11 mouse cellular contexts compared by ENCODE assay signal in the genomic region with DNA sequence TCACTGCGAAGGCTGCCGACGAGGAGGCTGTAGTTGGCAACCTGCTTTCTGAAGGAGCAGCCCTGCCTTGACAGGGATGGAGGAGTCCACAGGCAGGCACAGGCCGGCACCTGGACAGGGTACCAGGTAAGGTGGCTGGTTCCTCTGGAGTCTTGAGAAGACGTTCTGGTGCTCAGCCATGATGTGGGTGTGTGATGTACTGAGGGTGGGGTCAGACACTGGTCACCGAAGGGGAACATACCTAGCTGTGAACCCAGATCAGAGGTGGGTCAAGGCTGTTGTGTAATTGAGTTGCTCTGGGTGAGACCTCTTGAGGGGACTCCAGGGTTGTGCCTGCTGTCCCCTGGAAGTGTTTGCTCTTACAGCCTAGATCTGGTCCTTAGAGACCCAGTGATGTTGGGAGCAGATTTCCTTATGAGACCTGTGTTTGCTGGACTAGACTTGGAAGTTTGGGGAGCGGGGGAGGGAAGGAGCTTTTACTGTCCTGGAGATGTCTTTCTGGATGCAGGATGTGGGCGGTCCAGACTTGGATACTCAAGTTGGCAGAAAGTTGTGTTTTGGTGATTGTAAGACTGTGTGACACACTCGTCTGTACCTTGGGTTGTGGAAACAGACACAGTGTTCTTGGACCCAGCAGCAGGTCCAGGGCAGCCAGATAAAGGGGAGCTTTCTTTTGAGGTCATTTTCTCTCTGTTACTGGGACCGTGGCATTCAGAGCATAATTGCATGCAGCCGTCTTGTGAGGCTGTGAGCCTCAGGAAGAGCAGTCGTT.
DNase-seq lines count a peak whose midpoint lies in the region; ATAC-seq and TF ChIP-seq lines count a peak whose summit lies in the region.
"Had no signal": no experiment of that assay in that cellular context is flagged by ENCODE, and none has a peak within 500 bp of the region (broad histone marks: within the 10 kb centered on the region; RNA-seq: fewer than 3 reads in every experiment).

No protein-coding gene starts in this region.

- no peak for TF ChIP-seq EP300 in heart, adult 2 months (IDR thresholded peaks at IDR 0.05; ENCODE audit: insufficient read depth, low read depth, low read length)

- H3K9me3 ChIP-seq in heart, embryonic 11.5 days (replicated peaks; ENCODE audit: control insufficient read depth, low read length), result no peaks in the 10 kb centered on the region
- no peaks in the 10 kb centered on the region for H3K9me3 ChIP-seq in forebrain, embryonic 11.5 days (ENCODE audit: control insufficient read depth, low read length)
- no peaks in the 10 kb centered on the region for H3K9me3 ChIP-seq in hindbrain, embryonic 14.5 days (ENCODE audit: control insufficient read depth, low read length)
- no peaks in the 10 kb centered on the region for H3K9me3 ChIP-seq in midbrain, embryonic 16.5 days (replicated peaks; ENCODE audit: control insufficient read depth, low read length, poor library complexity, severe bottlenecking)
- no peaks in the 10 kb centered on the region for H3K9me3 ChIP-seq in kidney, embryonic 15.5 days (replicated peaks)

- H3K4me3 ChIP-seq in heart, adult 2 months, result no peak overlapping the region
- no peak overlapping the region for H3K4me3 ChIP-seq in heart, embryonic 11.5 days (ENCODE audit: low read depth, low read length)
- no peak overlapping the region for H3K4me3 ChIP-seq in forebrain, embryonic 11.5 days (ENCODE audit: low read depth, low read length)
- 0 out of 2 replicates have a peak overlapping the region, but pooled peaks have one; percentile 13 for H3K4me3 ChIP-seq in hindbrain, embryonic 14.5 days (replicated peaks; ENCODE audit: low read length)
- H3K4me3 ChIP-seq in midbrain, embryonic 16.5 days (ENCODE audit: low read depth, low read length), result no peak overlapping the region; the same call in 1 of the 2 replicates
- no peak overlapping the region for H3K4me3 ChIP-seq in kidney, embryonic 15.5 days (replicated peaks)

- H3K27me3 ChIP-seq in heart, adult 2 months (ENCODE audit: control insufficient read depth, insufficient read depth, low read length), result no peaks in the 10 kb centered on the region
- 0 out of 2 replicates have a peak, but pooled peaks cover 3% of the 10 kb centered on the region for H3K27me3 ChIP-seq in heart, embryonic 11.5 days (ENCODE audit: control insufficient read depth, insufficient read depth, low read length)
- H3K27me3 ChIP-seq in forebrain, embryonic 11.5 days (ENCODE audit: control insufficient read depth, insufficient read depth, low read length), result no peaks in the 10 kb centered on the region; the same call in 1 of the 2 replicates
- H3K27me3 ChIP-seq in hindbrain, embryonic 14.5 days (ENCODE audit: control insufficient read depth, insufficient read depth, low read length), result peaks cover 6% of the 10 kb centered on the region; the same call in 1 of the 2 replicates
- H3K27me3 ChIP-seq in midbrain, embryonic 16.5 days (ENCODE audit: control insufficient read depth, insufficient read depth, low read depth, low read length), result no peaks in the 10 kb centered on the region
- H3K27me3 ChIP-seq in kidney, embryonic 15.5 days, result peaks cover 15% of the 10 kb centered on the region; the same call in 1 of the 2 replicates

- H3K36me3 ChIP-seq in heart, adult 2 months (ENCODE audit: control insufficient read depth, insufficient read depth, low read length), result no peaks in the 10 kb centered on the region
- no peaks in the 10 kb centered on the region for H3K36me3 ChIP-seq in heart, embryonic 11.5 days (ENCODE audit: control insufficient read depth, insufficient read depth, low read length)
- H3K36me3 ChIP-seq in forebrain, embryonic 11.5 days (ENCODE audit: control insufficient read depth, insufficient read depth, low read length), result no peaks in the 10 kb centered on the region
- H3K36me3 ChIP-seq in hindbrain, embryonic 14.5 days (replicated peaks; ENCODE audit: control insufficient read depth, insufficient read depth), result no peaks in the 10 kb centered on the region
- no peaks in the 10 kb centered on the region for H3K36me3 ChIP-seq in midbrain, embryonic 16.5 days (ENCODE audit: control insufficient read depth, insufficient read depth, low read length)
- no peaks in the 10 kb centered on the region for H3K36me3 ChIP-seq in kidney, embryonic 15.5 days

- intact Hi-C loops in heart, adult 2 months (cut with DNase I), result no loop called here

- TF ChIP-seq POLR2A in heart, adult 2 months (IDR thresholded peaks at IDR 0.05; ENCODE audit: insufficient read depth, low read depth, low read length), result 0 out of 2 replicates have a peak, but pooled peaks have one; percentile 27

- no peaks in the 10 kb centered on the region; the same call in 1 of the 2 replicates for H3K4me1 ChIP-seq in heart, adult 2 months (ENCODE audit: control insufficient read depth, insufficient read depth, low read length)
- H3K4me1 ChIP-seq in heart, embryonic 11.5 days (ENCODE audit: control insufficient read depth, insufficient read depth, low read length), result 0 out of 2 replicates have a peak, but pooled peaks cover 2% of the 10 kb centered on the region
- peaks cover 23% of the 10 kb centered on the region for H3K4me1 ChIP-seq in forebrain, embryonic 11.5 days (replicated peaks; ENCODE audit: control insufficient read depth, insufficient read depth, low read length)
- H3K4me1 ChIP-seq in hindbrain, embryonic 14.5 days (replicated peaks; ENCODE audit: control insufficient read depth, insufficient read depth, low read length), result peaks cover 40% of the 10 kb centered on the region
- peaks cover 24% of the 10 kb centered on the region for H3K4me1 ChIP-seq in midbrain, embryonic 16.5 days (ENCODE audit: control insufficient read depth, insufficient read depth, low read length)
- H3K4me1 ChIP-seq in kidney, embryonic 15.5 days, result peaks cover 14% of the 10 kb centered on the region

- H3K79me2 ChIP-seq in heart, adult 2 months (replicated peaks; ENCODE audit: control insufficient read depth, insufficient read depth, low read length), result no peaks in the 10 kb centered on the region

- TF ChIP-seq CTCF in heart, adult 2 months (IDR thresholded peaks at IDR 0.05), result no peak

- no peak overlapping the region for H3K9ac ChIP-seq in heart, adult 2 months (ENCODE audit: low read depth, low read length)
- no peak overlapping the region for H3K9ac ChIP-seq in heart, embryonic 11.5 days (ENCODE audit: low read depth, low read length)
- no peak overlapping the region for H3K9ac ChIP-seq in forebrain, embryonic 11.5 days (ENCODE audit: low read length)
- H3K9ac ChIP-seq in hindbrain, embryonic 14.5 days, result no peak overlapping the region
- H3K9ac ChIP-seq in midbrain, embryonic 16.5 days (ENCODE audit: low read depth, low read length), result peak overlapping the region; percentile 30
- H3K9ac ChIP-seq in kidney, embryonic 15.5 days, result no peak overlapping the region
- H3K9ac ChIP-seq: liver, embryonic 14.5 days had no signal

- no peak overlapping the region for H3K27ac ChIP-seq in heart, adult 2 months
- no peak overlapping the region for H3K27ac ChIP-seq in heart, embryonic 11.5 days (ENCODE audit: low read depth, low read length)
- H3K27ac ChIP-seq in forebrain, embryonic 11.5 days (ENCODE audit: low read depth, low read length), result peak overlapping the region; percentile 19; the same call in 1 of the 2 replicates
- no peak overlapping the region; the same call in 1 of the 2 replicates for H3K27ac ChIP-seq in hindbrain, embryonic 14.5 days
- no peak overlapping the region for H3K27ac ChIP-seq in midbrain, embryonic 16.5 days (ENCODE audit: low read length)
- H3K27ac ChIP-seq in kidney, embryonic 15.5 days, result no peak overlapping the region
- H3K27ac ChIP-seq: liver, embryonic 14.5 days had no signal

- 65% methylated on average over 12 of the region's 12 CpGs for WGBS in heart, adult 2 months
- whole genome bisulfite sequencing in heart, embryonic 11.5 days (ENCODE audit: insufficient replicate concordance), result 66% methylated on average over 12 of the region's 12 CpGs
- WGBS in forebrain, embryonic 11.5 days, result 48% methylated on average over 12 of the region's 12 CpGs
- 40% methylated on average over 12 of the region's 12 CpGs for WGBS in hindbrain, embryonic 14.5 days
- 44% methylated on average over 12 of the region's 12 CpGs for WGBS in midbrain, embryonic 16.5 days
- 68% methylated on average over 12 of the region's 12 CpGs for WGBS in kidney, embryonic 15.5 days

- ATAC-seq in heart, embryonic 11.5 days (replicated peaks; ENCODE audit: insufficient number of reproducible peaks, low FRiP score, low TSS enrichment), result no peak
- no peak for ATAC-seq in forebrain, embryonic 11.5 days (replicated peaks; ENCODE audit: low FRiP score)
- no peak; the same call in 1 of the 2 replicates for ATAC-seq in hindbrain, embryonic 14.5 days (ENCODE audit: low FRiP score)
- ATAC-seq in midbrain, embryonic 16.5 days, result peak; percentile 36; the same call in 1 of the 2 replicates
- ATAC-seq in kidney, embryonic 15.5 days (replicated peaks; ENCODE audit: low FRiP score), result no peak

- H3K4me2 ChIP-seq in heart, embryonic 11.5 days, result no peak overlapping the region
- peak overlapping the region; percentile 18; the same call in 1 of the 2 replicates for H3K4me2 ChIP-seq in forebrain, embryonic 11.5 days (ENCODE audit: low read depth, low read length, severe bottlenecking)
- peak overlapping the region; percentile 45 for H3K4me2 ChIP-seq in hindbrain, embryonic 14.5 days (replicated peaks)
- peak overlapping the region; percentile 34 for H3K4me2 ChIP-seq in midbrain, embryonic 16.5 days (ENCODE audit: low read length)
- no peak overlapping the region for H3K4me2 ChIP-seq in kidney, embryonic 15.5 days

- peak in 1 of 2 experiments; percentile 28 for DNase-seq in heart, adult 2 months
- no peak for DNase-seq in forebrain, embryonic 11.5 days (ENCODE audit: low spot score)
- no peak for DNase-seq in hindbrain, embryonic 14.5 days (ENCODE audit: low spot score)
- DNase-seq in cerebellum, adult 11-12 months, result no peak
- DNase-seq in c-Kit-positive CD71-positive TER-119-positive erythroid progenitor cells, embryonic 14.5 days (ENCODE audit: low spot score), result no peak
- DNase-seq: adrenal gland, postnatal 25 days; kidney, postnatal 25 days had no signal

Comparison
In these comparisons a context has a peak if more than half of its experiments do, and no peak if none do; other contexts are left out.
1. H3K4me2 ChIP-seq: peak in forebrain, embryonic 11.5 days (single experiment), hindbrain, embryonic 14.5 days (single experiment) and midbrain, embryonic 16.5 days (single experiment); none in heart, embryonic 11.5 days (single experiment) and kidney, embryonic 15.5 days (single experiment).